Mouse (Mus musculus) embryonic fibroblast, embryonic 13.5 days (primary cell): ENCODE data around the gene Kalrn. TPM values are rescaled to one million over a fixed set of nuclear protein-coding genes. Genes with fewer than 3 reads are reported as not detected.

Source experiments
- H3K27ac ChIP-seq: 2 replicates; pipeline ENCODE4 v1.5.1; 2012; ENCODE audit warnings: low read length, control low read depth, inconsistent platforms; ENCODE audit not compliant: insufficient read depth
- H3K4me1 ChIP-seq: 2 replicates; pipeline ENCODE4 v1.6.1; 2011; ENCODE audit warnings: low read length; ENCODE audit not compliant: control insufficient read depth, insufficient read depth
- H3K4me3 ChIP-seq: 2 replicates; pipeline ENCODE4 v1.5.1; 2011; ENCODE audit warnings: mild to moderate bottlenecking, control low read depth, low read length; ENCODE audit not compliant: insufficient read depth
- CTCF ChIP-seq: IDR thresholded peaks from 2 replicates; pipeline ENCODE4 v1.5.1; 2011; ENCODE audit warnings: mild to moderate bottlenecking, control low read depth, low read length, moderate library complexity, borderline replicate concordance; ENCODE audit not compliant: insufficient read depth
- POLR2A ChIP-seq: IDR thresholded peaks from 2 replicates; pipeline ENCODE4 v1.6.1; 2011; ENCODE audit warnings: low read depth, mild to moderate bottlenecking, control low read depth, low read length, moderate library complexity
- polyA plus RNA-seq: library from polyadenylated mRNA; stranded (reverse); fragments of >200 nt; gene quantifications from 2 replicates; pipeline ENCODE4 v1.2.4, GENCODE M21; 2011; ENCODE audit warnings: low read depth; ENCODE audit not compliant: missing spikeins, insufficient read length

Kalrn gene
- polyA plus RNA-seq, result 25.5 and 30.3 TPM in 2 replicates

DNA sequence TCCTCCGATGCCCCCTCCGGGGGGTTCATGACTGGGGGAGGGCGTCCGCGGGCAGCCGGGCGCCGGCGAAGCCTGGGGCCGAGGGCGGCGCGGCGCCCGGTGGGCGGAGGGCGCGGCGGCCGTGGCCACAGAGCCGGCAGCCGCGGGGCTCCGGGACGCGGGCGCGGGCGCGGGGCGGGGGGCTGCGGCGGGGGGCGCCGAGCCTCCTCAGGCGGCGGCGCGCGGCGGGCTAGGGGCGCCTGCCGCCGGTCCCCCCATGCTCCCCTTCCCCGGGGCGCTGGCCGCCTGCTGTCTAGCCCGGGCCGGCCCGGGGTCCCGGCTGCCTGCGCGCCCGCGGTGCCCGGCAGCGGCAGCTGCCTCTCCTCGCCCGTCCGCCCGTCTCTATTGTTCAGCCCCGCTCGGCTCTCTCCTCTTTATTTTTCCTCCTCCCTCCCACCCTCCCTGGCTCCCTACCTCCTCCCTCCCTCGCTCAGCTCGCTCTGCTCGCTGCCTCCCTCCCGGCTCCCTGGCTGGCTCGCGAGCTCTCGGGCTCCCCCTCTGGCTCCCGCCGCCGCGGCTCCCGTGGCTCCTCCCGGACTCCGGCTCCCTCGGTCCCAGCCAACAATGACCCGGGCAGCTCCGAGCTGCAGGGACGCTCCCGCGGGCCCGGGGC is at the start of gene Kalrn:
Gene Kalrn (minus strand): TSS at position 382 of the 652 bp plus-strand sequence.
- TF ChIP-seq POLR2A, result peak; percentile 51; the same call in 1 of the 2 replicates
- TF ChIP-seq CTCF, result peak; percentile 47
- no peaks in the 10 kb centered on the region for H3K4me1 ChIP-seq
- peak within 1 kb of the TSS; percentile 73 for H3K4me3 ChIP-seq
- H3K27ac ChIP-seq, result peak within 1 kb of the TSS; percentile 31; the same call in 1 of the 2 replicates

DNA sequence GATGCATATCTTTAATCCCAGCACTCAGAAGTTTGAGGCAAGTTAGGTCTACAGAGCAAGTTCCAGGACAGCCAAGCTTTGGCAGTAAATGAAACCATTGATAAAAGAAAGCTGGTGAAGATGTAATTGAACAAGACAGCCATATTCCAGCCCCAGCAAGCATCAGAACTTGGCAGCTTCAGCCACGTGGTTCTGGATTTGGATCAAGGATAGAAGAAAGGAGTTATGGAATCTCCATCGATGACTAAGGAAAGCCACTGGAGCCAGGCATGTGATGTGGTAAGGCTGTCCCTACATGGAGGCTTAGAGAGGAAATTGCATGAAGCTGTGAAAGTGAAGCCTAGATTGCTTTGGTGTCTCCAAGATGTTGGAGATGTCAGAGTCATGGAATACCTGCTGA is 40.7 kb upstream of the Kalrn start:
- no peak for TF ChIP-seq CTCF
- no peak for TF ChIP-seq POLR2A
- Histone ChIP-seq H3K4me3 (no peak overlapping the region), H3K27ac (no peak overlapping the region)

DNA sequence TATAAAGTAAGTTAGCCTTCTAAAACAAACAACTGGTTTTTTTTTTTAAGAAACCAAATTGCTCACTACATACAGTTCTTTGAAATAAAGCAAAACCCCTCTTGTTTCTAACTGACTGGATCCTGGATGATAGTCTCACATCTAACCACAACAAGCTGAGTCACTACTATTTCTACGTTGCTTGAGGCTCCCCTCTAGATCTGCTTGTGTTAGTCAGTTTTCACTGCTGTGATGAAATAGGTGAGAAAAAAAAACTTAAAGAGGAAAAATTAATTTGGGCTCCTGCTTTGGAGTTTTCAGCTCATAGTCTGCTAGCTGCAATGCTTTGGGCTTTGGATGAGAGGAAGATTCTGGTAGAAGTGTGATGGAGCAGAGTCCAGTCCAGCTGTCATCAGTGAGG is 36.8 kb upstream of the Kalrn start:
- H3K4me3 ChIP-seq, result no peak overlapping the region
- H3K27ac ChIP-seq, result 0 out of 2 replicates have a peak overlapping the region, but pooled peaks have one; percentile 23
- TF ChIP-seq POLR2A (no peak), CTCF (no peak)
- peaks cover 3% of the 10 kb centered on the region; the same call in 1 of the 2 replicates for H3K4me1 ChIP-seq

More for the DNA sequence above, 40.7 kb upstream of the Kalrn start:
- peaks cover 3% of the 10 kb centered on the region; the same call in 1 of the 2 replicates for H3K4me1 ChIP-seq

DNA sequence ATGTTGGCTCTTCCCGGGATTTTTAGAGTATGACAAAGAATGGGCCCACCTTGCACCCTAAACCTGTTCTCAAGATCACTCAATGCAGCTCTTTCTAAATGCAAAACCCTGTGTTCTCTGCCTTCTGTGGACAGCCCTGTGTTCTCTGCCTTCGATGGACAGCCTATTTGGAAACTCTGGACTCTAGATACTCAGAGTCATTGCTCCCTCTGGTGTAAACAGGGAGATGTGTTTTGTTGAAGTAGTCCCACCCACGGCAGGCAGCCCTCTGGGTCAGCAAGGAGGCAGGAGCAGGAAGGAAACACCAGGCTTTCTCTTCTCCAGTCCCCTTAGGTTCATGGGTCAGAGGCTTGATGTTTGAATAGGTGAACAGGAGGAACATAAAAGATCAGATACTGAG is 32.3 kb upstream of the Kalrn start:
- Histone ChIP-seq H3K4me3 (no peak overlapping the region), H3K27ac (0 out of 2 replicates have a peak overlapping the region, but pooled peaks have one; percentile 14), H3K4me1 (peaks cover 10% of the 10 kb centered on the region)
- no peak for TF ChIP-seq CTCF
- TF ChIP-seq POLR2A, result no peak

DNA sequence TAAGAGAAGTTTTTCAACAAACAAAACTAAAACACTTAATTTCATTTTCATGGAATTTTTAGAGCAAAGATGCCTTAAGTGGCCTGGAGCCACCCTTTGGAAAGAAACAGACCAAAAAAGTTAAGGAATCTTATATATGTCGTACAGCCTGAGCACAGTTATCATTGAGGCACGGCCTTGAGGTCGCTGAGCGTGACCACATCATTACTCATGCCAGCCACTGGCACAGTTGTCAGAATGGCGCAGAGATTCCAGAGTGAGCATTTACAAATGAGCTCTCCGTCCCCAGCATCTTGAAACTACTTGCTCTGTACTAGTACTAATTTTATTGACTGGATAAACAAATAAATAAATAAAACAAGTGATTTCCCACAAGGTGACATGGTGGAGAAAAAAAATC is 30.5 kb upstream of the Kalrn start:
- TF ChIP-seq POLR2A, result no peak
- no peak for TF ChIP-seq CTCF
- 0 out of 2 replicates have a peak overlapping the region, but pooled peaks have one; percentile 14 for H3K27ac ChIP-seq
- H3K4me1 ChIP-seq, result peaks cover 8% of the 10 kb centered on the region
- H3K4me3 ChIP-seq, result no peak overlapping the region

DNA sequence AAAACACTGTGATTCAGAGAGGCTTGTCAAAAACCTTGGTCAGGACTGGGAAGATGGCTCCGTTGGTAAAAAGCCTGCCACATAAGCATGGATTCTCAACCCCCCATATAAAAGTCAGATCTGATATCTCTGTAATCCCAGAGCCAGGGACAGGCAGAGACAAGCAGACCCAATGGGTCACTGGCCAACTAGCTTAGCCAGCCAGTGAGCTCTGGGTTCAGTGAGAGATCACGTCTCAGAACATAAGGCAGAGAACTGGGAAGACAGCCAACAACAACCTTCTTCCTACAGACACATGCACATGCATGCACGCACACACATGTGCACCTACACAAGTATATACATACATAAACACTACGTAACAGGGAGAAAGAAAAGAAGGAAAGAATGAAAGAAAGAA is 29.7 kb upstream of the Kalrn start:
- peak overlapping the region; percentile 73; the same call in 1 of the 2 replicates for H3K27ac ChIP-seq
- H3K4me3 ChIP-seq, result no peak overlapping the region
- H3K4me1 ChIP-seq, result peaks cover 8% of the 10 kb centered on the region
- no peak for TF ChIP-seq CTCF
- TF ChIP-seq POLR2A, result no peak

DNA sequence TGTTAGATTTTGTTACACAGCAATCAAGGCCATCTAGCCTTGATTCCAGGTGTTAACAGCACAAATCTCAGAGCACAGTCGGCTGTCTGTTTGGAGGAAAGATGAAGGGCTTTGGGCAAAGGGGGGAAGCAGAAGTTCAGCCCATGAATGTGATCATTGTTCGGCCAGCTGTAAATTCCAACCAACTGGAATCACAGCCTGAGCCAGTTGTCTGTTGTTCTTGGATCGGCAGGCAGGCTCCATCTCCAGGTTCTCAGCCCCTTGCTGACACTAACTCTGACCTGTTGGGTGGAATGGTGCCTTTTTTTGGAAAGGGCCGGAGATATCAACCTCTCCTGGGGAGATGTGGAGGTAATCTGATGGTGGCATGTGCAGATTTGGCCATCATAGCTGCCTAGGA is 28.6 kb upstream of the Kalrn start:
- H3K27ac ChIP-seq, result no peak overlapping the region
- no peak overlapping the region for H3K4me3 ChIP-seq
- peaks cover 8% of the 10 kb centered on the region for H3K4me1 ChIP-seq
- TF ChIP-seq CTCF (no peak), POLR2A (no peak)

DNA sequence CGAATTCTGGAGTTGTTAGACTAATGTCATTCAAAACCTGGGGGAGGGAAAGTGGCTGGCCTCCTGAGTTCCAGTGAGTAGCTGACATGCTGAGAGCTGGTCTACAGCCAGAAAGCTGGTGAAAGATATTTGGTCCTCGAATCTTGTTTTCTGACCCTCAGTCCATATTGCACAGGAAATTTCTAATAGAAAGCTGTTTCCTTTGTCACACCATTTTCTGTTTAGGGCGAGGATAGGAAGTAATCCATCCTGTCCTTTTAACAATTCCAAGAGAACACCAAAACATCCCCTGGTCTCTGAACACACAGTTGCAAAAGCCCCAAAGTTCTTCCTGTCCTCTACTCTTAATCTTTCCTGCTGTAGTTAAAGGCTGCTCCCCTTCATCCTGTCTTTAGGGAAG is 22.0 kb upstream of the Kalrn start:
- H3K4me3 ChIP-seq, result no peak overlapping the region
- peaks cover 3% of the 10 kb centered on the region; the same call in 1 of the 2 replicates for H3K4me1 ChIP-seq
- H3K27ac ChIP-seq, result no peak overlapping the region
- TF ChIP-seq CTCF (no peak), POLR2A (no peak)

DNA sequence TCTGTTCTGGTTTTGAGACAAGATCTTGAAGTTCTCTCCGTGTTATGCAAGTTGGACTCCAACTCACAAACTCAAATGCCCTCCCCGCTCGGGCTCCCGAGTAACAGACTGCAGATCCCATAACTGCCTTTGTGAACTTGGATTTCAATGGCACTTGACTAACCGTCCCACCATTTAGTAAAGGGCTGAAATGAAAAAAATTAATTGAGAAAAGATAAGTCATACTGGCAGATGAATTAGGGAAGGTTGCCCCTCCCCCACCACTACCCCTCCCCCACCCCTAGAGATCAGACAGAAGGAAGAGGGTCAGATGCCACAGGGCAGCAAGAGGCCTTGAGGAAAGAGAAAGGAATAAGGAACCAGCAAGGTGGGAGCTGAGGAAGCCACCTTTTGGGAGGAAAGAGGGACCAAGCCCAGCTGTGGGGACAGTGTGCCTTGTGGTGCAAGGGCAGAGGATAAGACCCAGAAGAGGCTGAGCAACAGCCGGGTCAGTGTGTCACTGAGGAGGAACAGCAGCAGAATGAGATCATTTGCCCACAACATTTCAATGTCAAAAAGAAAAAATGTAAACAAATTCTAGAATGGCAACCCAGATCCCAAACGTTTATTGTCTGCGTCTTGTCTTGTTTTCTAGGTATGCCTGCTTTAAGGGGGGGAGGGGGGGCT is 21.4 kb upstream of the Kalrn start:
- no peak overlapping the region for H3K4me3 ChIP-seq
- H3K4me1 ChIP-seq, result peaks cover 3% of the 10 kb centered on the region; the same call in 1 of the 2 replicates
- no peak overlapping the region for H3K27ac ChIP-seq
- no peak for TF ChIP-seq CTCF
- TF ChIP-seq POLR2A, result no peak

DNA sequence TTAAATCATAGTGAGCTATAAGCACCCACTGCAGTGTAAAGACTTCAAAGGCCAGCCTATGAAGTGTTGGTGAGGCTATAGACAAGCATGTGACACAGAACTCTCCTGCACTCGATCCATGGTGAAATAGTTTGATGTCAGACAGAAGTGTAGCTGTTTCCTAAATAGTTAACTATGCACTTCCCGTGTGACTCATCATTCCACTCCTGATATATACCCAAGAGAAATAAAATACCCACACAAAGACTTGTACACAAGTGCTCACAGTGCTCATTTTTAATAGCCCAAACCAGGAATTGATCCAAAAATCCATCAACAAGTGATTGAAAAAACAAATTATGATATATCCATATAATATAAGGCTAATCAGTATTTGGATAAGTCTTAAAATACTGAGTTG is 19.4 kb upstream of the Kalrn start:
- no peak for TF ChIP-seq CTCF
- TF ChIP-seq POLR2A, result no peak
- peaks cover 3% of the 10 kb centered on the region; the same call in 1 of the 2 replicates for H3K4me1 ChIP-seq
- H3K27ac ChIP-seq, result no peak overlapping the region
- no peak overlapping the region for H3K4me3 ChIP-seq
